Mouse (Mus musculus) lung, postnatal 0 days (tissue): ENCODE results near the gene Fryl. TPM values are rescaled to one million over a fixed set of nuclear protein-coding genes. Genes with fewer than 3 reads are reported as not detected.
A peak's percentile ranks its signal among the peaks of the same experiment; 100 is the strongest.

Experiments
- ATAC-seq: fragments of 200-750 bp; cut with Nextera tagmentation; 2 replicates; pipeline ENCODE4 v1.8.0; 2017; ENCODE audit warnings: moderate library complexity
- DNase-seq: peaks from one replicate; pipeline ENCODE4 v3.0.0-alpha.2; 2016; ENCODE audit warnings: low spot score
- H3K27ac ChIP-seq: fragments of 300-500 bp; sonication (generic); 2 replicates; pipeline ENCODE4 v1.5.1; 2014; ENCODE audit warnings: antibody characterized with exemption, mild to moderate bottlenecking, low read length, mixed read lengths
- H3K27me3 ChIP-seq: fragments of 300-500 bp; sonication (generic); replicated peaks from 2 replicates; pipeline ENCODE4 v1.6.1; 2014; ENCODE audit warnings: low read length, mixed read lengths; ENCODE audit not compliant: insufficient read depth
- H3K36me3 ChIP-seq: fragments of 300-500 bp; sonication (generic); 2 replicates; pipeline ENCODE4 v1.6.1; 2014; ENCODE audit warnings: low read length, mixed read lengths; ENCODE audit not compliant: insufficient read depth
- H3K4me1 ChIP-seq: fragments of 300-500 bp; sonication (generic); 2 replicates; pipeline ENCODE4 v1.6.1; 2014; ENCODE audit warnings: antibody characterized with exemption, low read depth, low read length, mixed read lengths; ENCODE audit not compliant: insufficient read depth
- H3K4me2 ChIP-seq: fragments of 300-500 bp; sonication (generic); replicated peaks from 2 replicates; pipeline ENCODE4 v1.6.1; 2014; ENCODE audit warnings: low read depth, mild to moderate bottlenecking, low read length, moderate library complexity, mixed read lengths
- H3K4me3 ChIP-seq: fragments of 300-500 bp; sonication (generic); 2 replicates; pipeline ENCODE4 v1.5.1; 2014; ENCODE audit warnings: low read depth, low read length
- H3K9ac ChIP-seq: fragments of 300-500 bp; sonication (generic); replicated peaks from 2 replicates; pipeline ENCODE4 v1.6.1; 2014; ENCODE audit warnings: low read depth, mild to moderate bottlenecking
- H3K9me3 ChIP-seq: fragments of 300-500 bp; sonication (generic); 2 replicates; pipeline ENCODE4 v1.6.1; 2016; ENCODE audit warnings: low read length, mixed read lengths
- CTCF ChIP-seq: IDR thresholded peaks from 2 replicates; pipeline ENCODE4 v1.5.1; 2016; ENCODE audit warnings: antibody characterized with exemption, mild to moderate bottlenecking
- EP300 ChIP-seq: IDR thresholded peaks from 2 replicates; pipeline ENCODE4 v1.6.1; 2016; ENCODE audit warnings: antibody characterized with exemption, mild to moderate bottlenecking, control low read depth
- WGBS: fragments of 180-500 bp; shearing (Covaris S2); extraction: QIAGEN DNeasy Blood & Tissue Kit; methylation state at CpG from one replicate; pipeline ENCODE4 v1.1.7; 2014; 5-methylcytosine and 5-hydroxymethylcytosine counted together
- polyA plus RNA-seq: library from polyadenylated mRNA; unstranded; fragments of >200 nt; fragmentation: Nextera tagmentation; extraction: Ambion mirVana; gene quantifications from 2 replicates; pipeline ENCODE4 v1.2.1, GENCODE M21; 2015

Gene Fryl
- polyA plus RNA-seq, 1 experiment from 2014 or later, result 20.9 TPM

DNA sequence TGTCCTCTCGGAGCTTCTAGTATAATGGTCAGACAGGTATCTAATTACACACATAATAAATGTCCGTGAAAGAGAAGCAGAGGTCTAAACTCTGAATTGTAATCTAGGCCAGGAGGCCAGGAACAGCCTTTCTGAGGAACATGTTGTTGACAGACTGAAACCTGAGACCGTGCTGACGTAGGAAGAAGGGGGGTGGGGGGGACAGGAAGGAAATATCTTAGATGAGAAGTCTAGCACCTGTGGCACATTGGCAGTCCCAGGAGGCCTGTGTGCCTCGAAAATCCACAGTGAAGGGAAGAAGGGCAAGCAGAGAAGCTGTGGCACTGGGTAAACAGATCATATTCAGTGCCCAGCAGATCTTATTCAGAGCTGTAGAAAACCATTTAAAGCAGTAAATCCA lies 9.0 kb upstream of the Fryl start:
- Histone ChIP-seq H3K4me2 (no peak overlapping the region), H3K27ac (no peak overlapping the region), H3K36me3 (no peaks in the 10 kb centered on the region), H3K9ac (no peak overlapping the region), H3K27me3 (no peaks in the 10 kb centered on the region), H3K4me3 (no peak overlapping the region), H3K4me1 (no peaks in the 10 kb centered on the region), H3K9me3 (no peaks in the 10 kb centered on the region)
- WGBS, result 28% methylated on average over 5 of the region's 5 CpGs
- TF ChIP-seq CTCF (no peak), EP300 (no peak)
- ATAC-seq (peak; percentile 80), DNase-seq (peak; percentile 59)

GRCm38 (mm10) chr5:73264122-73264521 lies 7.7 kb upstream of the Fryl start:
- no peaks in the 10 kb centered on the region for H3K9me3 ChIP-seq
- no peak overlapping the region for H3K9ac ChIP-seq
- no peak overlapping the region for H3K4me3 ChIP-seq
- H3K27me3 ChIP-seq, result no peaks in the 10 kb centered on the region
- ATAC-seq (no peak; the same call in 1 of the 2 replicates), DNase-seq (peak; percentile 21)
- H3K36me3 ChIP-seq, result no peaks in the 10 kb centered on the region
- TF ChIP-seq EP300, result no peak
- TF ChIP-seq CTCF, result no peak
- H3K27ac ChIP-seq, result no peak overlapping the region
- H3K4me2 ChIP-seq, result no peak overlapping the region
- no peaks in the 10 kb centered on the region for H3K4me1 ChIP-seq
- WGBS, result 68% methylated on average over 3 of the region's 5 CpGs

GRCm38 (mm10) chr5:73257723-73258122 lies 1.3 kb upstream of the Fryl start:
- Histone ChIP-seq H3K4me3 (peak overlapping the region; percentile 49; the same call in 1 of the 2 replicates), H3K27ac (no peak overlapping the region; the same call in 1 of the 2 replicates), H3K36me3 (no peaks in the 10 kb centered on the region), H3K9ac (no peak overlapping the region), H3K9me3 (no peaks in the 10 kb centered on the region), H3K4me1 (no peaks in the 10 kb centered on the region; the same call in 1 of the 2 replicates), H3K27me3 (no peaks in the 10 kb centered on the region), H3K4me2 (peak overlapping the region; percentile 72)
- ATAC-seq, result no peak
- no peak for DNase-seq
- WGBS, result 44% methylated on average over 8 of the region's 8 CpGs
- TF ChIP-seq CTCF (no peak), EP300 (no peak)

DNA sequence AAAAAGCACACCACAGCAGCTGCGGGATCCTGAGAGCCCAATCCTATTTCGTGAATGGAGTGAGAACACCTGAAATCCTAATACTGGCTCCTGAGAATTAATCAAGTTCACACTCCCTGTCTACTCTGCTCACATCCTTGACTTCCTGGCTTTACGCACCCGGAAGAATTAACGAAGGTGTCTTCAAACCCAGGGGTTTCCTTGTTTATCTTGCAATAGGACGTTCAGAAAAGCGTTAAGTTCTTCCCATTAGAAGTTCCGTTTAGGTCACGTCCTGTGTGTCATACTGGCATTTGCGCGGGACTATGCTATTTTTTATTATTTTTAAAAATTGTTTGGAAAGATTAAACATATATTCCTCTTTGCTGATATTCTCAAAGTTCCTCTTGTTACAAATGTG lies 677 bp upstream of the Fryl start:
- Histone ChIP-seq H3K4me3 (peak overlapping the region; percentile 49), H3K9me3 (no peaks in the 10 kb centered on the region), H3K27me3 (no peaks in the 10 kb centered on the region), H3K4me1 (no peaks in the 10 kb centered on the region; the same call in 1 of the 2 replicates), H3K27ac (peak overlapping the region; percentile 69), H3K4me2 (peak overlapping the region; percentile 72), H3K9ac (no peak overlapping the region), H3K36me3 (no peaks in the 10 kb centered on the region)
- DNase-seq, result peak; percentile 56
- under 1% methylated on average over 11 of the region's 11 CpGs for WGBS
- ATAC-seq, result no peak
- TF ChIP-seq EP300, result no peak
- TF ChIP-seq CTCF, result no peak

DNA sequence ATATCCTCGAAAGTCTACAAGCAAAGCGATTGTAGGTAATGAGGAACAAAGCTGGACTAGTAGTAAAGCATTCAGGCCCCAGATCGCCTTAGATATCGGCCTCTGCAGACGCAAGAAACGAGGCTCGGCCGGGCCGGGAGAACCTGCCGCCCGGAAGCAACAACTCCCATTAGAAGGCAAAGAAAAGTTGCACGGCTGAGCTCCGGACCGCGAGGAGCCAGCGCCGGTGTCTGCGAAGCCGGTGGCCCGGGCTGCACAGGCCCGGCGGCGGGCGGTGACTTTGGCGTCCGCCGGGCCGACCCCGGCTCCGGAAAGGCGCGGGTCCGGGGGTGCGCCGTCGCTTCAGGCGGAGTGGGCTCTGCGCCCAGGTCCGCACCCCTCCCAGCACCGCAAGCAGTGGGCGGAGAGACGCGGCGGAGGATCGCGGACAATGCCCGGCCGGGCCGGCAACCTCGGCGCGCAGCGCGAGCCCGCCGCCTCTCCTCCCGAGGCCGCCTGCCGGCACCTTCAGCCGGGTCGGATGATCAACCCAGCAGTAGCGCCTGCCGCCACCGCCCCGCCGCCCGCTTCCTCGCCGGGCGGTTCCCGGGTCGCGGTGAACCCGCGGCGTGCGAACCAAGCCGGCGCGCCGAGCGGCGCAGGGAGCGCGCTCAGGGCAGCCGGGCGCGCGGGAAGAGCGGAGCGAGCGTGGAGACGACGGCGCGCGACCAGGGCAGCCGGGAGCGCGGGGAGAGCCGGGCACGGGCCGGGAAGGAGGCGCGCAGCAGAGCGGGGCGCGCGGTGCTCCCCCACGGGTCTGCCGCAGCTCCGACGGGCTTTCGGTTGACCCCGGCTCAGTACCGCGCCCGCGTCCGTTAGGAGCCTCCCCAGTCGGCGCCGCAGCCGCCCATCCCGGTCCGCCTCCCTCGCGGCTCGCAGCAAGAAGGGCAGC lies 833 bp downstream of the Fryl start:
- WGBS, result 6% methylated on average over 70 of the region's 129 CpGs
- Histone ChIP-seq H3K4me3 (peak overlapping the region; percentile 95), H3K27me3 (no peaks in the 10 kb centered on the region), H3K4me2 (peak overlapping the region; percentile 82), H3K4me1 (no peaks in the 10 kb centered on the region; the same call in 1 of the 2 replicates), H3K9me3 (no peaks in the 10 kb centered on the region), H3K36me3 (no peaks in the 10 kb centered on the region), H3K9ac (peak overlapping the region; percentile 86), H3K27ac (peak overlapping the region; percentile 96)
- DNase-seq, result peak; percentile 66
- TF ChIP-seq EP300, result no peak
- no peak for TF ChIP-seq CTCF
- ATAC-seq, result peak; percentile 51

GRCm38 (mm10) chr5:73254660-73255059 lies 1.8 kb downstream of the Fryl start:
- DNase-seq (peak; percentile 50), ATAC-seq (no peak)
- TF ChIP-seq CTCF, result no peak
- TF ChIP-seq EP300, result no peak
- Histone ChIP-seq H3K36me3 (no peaks in the 10 kb centered on the region), H3K4me1 (no peaks in the 10 kb centered on the region; the same call in 1 of the 2 replicates), H3K27me3 (no peaks in the 10 kb centered on the region), H3K9ac (peak overlapping the region; percentile 86; the same call in 1 of the 2 replicates), H3K9me3 (no peaks in the 10 kb centered on the region), H3K27ac (no peak overlapping the region), H3K4me3 (peak overlapping the region; percentile 95), H3K4me2 (peak overlapping the region; percentile 82)
- WGBS, result 9% methylated on average over 5 of the region's 5 CpGs
